8 mouse cellular contexts compared by ENCODE assay signal in genomic region chr11:102581281-102582015, GRCm38 (mm10). TPM values are rescaled to one million over a fixed set of nuclear protein-coding genes. Genes with fewer than 3 reads are reported as not detected.
DNase-seq lines count a peak whose midpoint lies in the region; ATAC-seq lines count a peak whose summit lies in the region.

No protein-coding gene starts in this region.

- H3K27ac ChIP-seq in kidney, embryonic 16.5 days (ENCODE audit: low read length) = peak overlapping the region; percentile 87
- peak overlapping the region; percentile 76 for H3K27ac ChIP-seq in embryonic facial prominence, embryonic 10.5 days (replicated peaks)
- peak overlapping the region; percentile 58 for H3K27ac ChIP-seq in midbrain, embryonic 16.5 days (ENCODE audit: low read length)

- 30% methylated on average over 11 of the region's 11 CpGs for WGBS in kidney, embryonic 16.5 days
- WGBS in embryonic facial prominence, embryonic 10.5 days = 16% methylated on average over 11 of the region's 11 CpGs
- WGBS in midbrain, embryonic 16.5 days = 7% methylated on average over 11 of the region's 11 CpGs

- H3K4me2 ChIP-seq in kidney, embryonic 16.5 days (replicated peaks; ENCODE audit: low read depth, low read length) = no peak overlapping the region
- no peak overlapping the region for H3K4me2 ChIP-seq in midbrain, embryonic 16.5 days (ENCODE audit: low read length)

- intact Hi-C loops in left cerebral cortex, postnatal 25 days (cut with DNase I) = no loop called here

- H3K36me3 ChIP-seq in kidney, embryonic 16.5 days (ENCODE audit: insufficient read depth, low read length) = no peaks in the 10 kb centered on the region
- no peaks in the 10 kb centered on the region for H3K36me3 ChIP-seq in embryonic facial prominence, embryonic 10.5 days (replicated peaks)
- no peaks in the 10 kb centered on the region for H3K36me3 ChIP-seq in midbrain, embryonic 16.5 days (ENCODE audit: control insufficient read depth, insufficient read depth, low read length)

- no peak for ATAC-seq in kidney, embryonic 16.5 days (ENCODE audit: low FRiP score, low TSS enrichment)
- no peak for ATAC-seq in midbrain, embryonic 16.5 days
- ATAC-seq in erythroid progenitor cell, adult 5-6 weeks (replicated peaks; ENCODE audit: low FRiP score, poor library complexity, severe bottlenecking) = no peak
- ATAC-seq in megakaryocyte-erythroid progenitor cell, adult 5-6 weeks (replicated peaks; ENCODE audit: low FRiP score, low TSS enrichment, poor library complexity, severe bottlenecking) = no peak

- no peak overlapping the region for H3K9ac ChIP-seq in kidney, embryonic 16.5 days (replicated peaks; ENCODE audit: low read length)
- no peak overlapping the region for H3K9ac ChIP-seq in midbrain, embryonic 16.5 days (ENCODE audit: low read depth, low read length)

- H3K4me1 ChIP-seq in kidney, embryonic 16.5 days (ENCODE audit: insufficient read depth, low read length) = peaks cover 35% of the 10 kb centered on the region
- peaks cover 62% of the 10 kb centered on the region for H3K4me1 ChIP-seq in embryonic facial prominence, embryonic 10.5 days
- H3K4me1 ChIP-seq in midbrain, embryonic 16.5 days (ENCODE audit: control insufficient read depth, insufficient read depth, low read length) = peaks cover 7% of the 10 kb centered on the region; the same call in 1 of the 2 replicates

- DNase-seq in kidney, adult 9 months = no peak
- peak; percentile 29 for DNase-seq in embryonic facial prominence, embryonic 10.5 days (ENCODE audit: low spot score)
- peak; percentile 40 for DNase-seq in heart, postnatal 4 days
- no peak for DNase-seq in left cerebral cortex, postnatal 25 days (ENCODE audit: low spot score in 2 of 2)

- no peak overlapping the region for H3K4me3 ChIP-seq in kidney, embryonic 16.5 days (ENCODE audit: low read length)
- H3K4me3 ChIP-seq in embryonic facial prominence, embryonic 10.5 days = peak overlapping the region; percentile 29; the same call in 1 of the 2 replicates
- no peak overlapping the region for H3K4me3 ChIP-seq in midbrain, embryonic 16.5 days (ENCODE audit: low read depth, low read length)

- no peaks in the 10 kb centered on the region for H3K9me3 ChIP-seq in kidney, embryonic 16.5 days (ENCODE audit: low read length)
- H3K9me3 ChIP-seq in embryonic facial prominence, embryonic 10.5 days = no peaks in the 10 kb centered on the region; the same call in 1 of the 2 replicates
- no peaks in the 10 kb centered on the region for H3K9me3 ChIP-seq in midbrain, embryonic 16.5 days (replicated peaks; ENCODE audit: control insufficient read depth, low read length, poor library complexity, severe bottlenecking)

- H3K27me3 ChIP-seq in kidney, embryonic 16.5 days (ENCODE audit: insufficient read depth, low read length) = peaks cover 4% of the 10 kb centered on the region; the same call in 1 of the 2 replicates
- H3K27me3 ChIP-seq in embryonic facial prominence, embryonic 10.5 days (replicated peaks; ENCODE audit: low read depth, poor library complexity, severe bottlenecking) = peaks cover 21% of the 10 kb centered on the region
- peaks cover 7% of the 10 kb centered on the region for H3K27me3 ChIP-seq in midbrain, embryonic 16.5 days (ENCODE audit: control insufficient read depth, insufficient read depth, low read depth, low read length)

RNA-seq across cellular contexts. Expression of gene Gm11627, which starts 2.2 kb away (rescaled TPM):
- polyA plus RNA-seq in kidney, embryonic 16.5 days (2015; fragmentation: Nextera tagmentation; extraction: Ambion mirVana) = 7.9 and 10.8 TPM in 2 replicates
- polyA plus RNA-seq in embryonic facial prominence, embryonic 10.5 days (2016; fragmentation: Nextera tagmentation; extraction: Ambion mirVana) = 5.3 and 6.2 TPM in 2 replicates
- total RNA-seq in heart, postnatal 4 days (2021) = 1 to 10 TPM; 4.4 to 5.3 TPM
- 1.6 and 2.4 TPM in 2 replicates for polyA plus RNA-seq in midbrain, embryonic 16.5 days (2015; fragmentation: Nextera tagmentation; extraction: Ambion mirVana)
- total RNA-seq in erythroid progenitor cell, adult 5-6 weeks (2015; ENCODE audit: low replicate concordance) = not detected in 2 replicates
- not detected in 2 replicates for total RNA-seq in erythroid progenitor cell, adult 5-6 weeks (2017; ENCODE audit: low replicate concordance)
- not detected in 2 replicates for total RNA-seq in megakaryocyte-erythroid progenitor cell, adult 5-6 weeks (2014; fragmentation: Nextera tagmentation)
- not detected in 2 replicates for total RNA-seq in megakaryocyte-erythroid progenitor cell, adult 5-6 weeks (2017)
- 1 to 10 TPM; 3.8 to 6.0 TPM for total RNA-seq in left cerebral cortex, postnatal 25 days (2021)

RNA-seq across cellular contexts. Expression of gene Fzd2, which starts 22.7 kb away (rescaled TPM):
- polyA plus RNA-seq in kidney, embryonic 16.5 days (2015; fragmentation: Nextera tagmentation; extraction: Ambion mirVana) = 27.2 and 27.5 TPM in 2 replicates
- polyA plus RNA-seq in embryonic facial prominence, embryonic 10.5 days (2016; fragmentation: Nextera tagmentation; extraction: Ambion mirVana) = 45.8 and 49.0 TPM in 2 replicates
- total RNA-seq in heart, postnatal 4 days (2021) = 10 to 100 TPM; 21.9 TPM
- 3.9 and 4.4 TPM in 2 replicates for polyA plus RNA-seq in midbrain, embryonic 16.5 days (2015; fragmentation: Nextera tagmentation; extraction: Ambion mirVana)
- not detected in 2 replicates for total RNA-seq in erythroid progenitor cell, adult 5-6 weeks (2015; ENCODE audit: low replicate concordance)
- total RNA-seq in erythroid progenitor cell, adult 5-6 weeks (2017; ENCODE audit: low replicate concordance) = not detected in 2 replicates
- not detected in 2 replicates for total RNA-seq in megakaryocyte-erythroid progenitor cell, adult 5-6 weeks (2014; fragmentation: Nextera tagmentation)
- not detected in 2 replicates for total RNA-seq in megakaryocyte-erythroid progenitor cell, adult 5-6 weeks (2017)
- 10 to 100 TPM in 1 of 2 experiments, 1 to 10 TPM in 1; 9.3 to 11.3 TPM for total RNA-seq in left cerebral cortex, postnatal 25 days (2021)

RNA-seq across cellular contexts. Expression of gene Gpatch8, which starts 25.3 kb away (rescaled TPM):
- 47.5 and 63.8 TPM in 2 replicates for polyA plus RNA-seq in kidney, embryonic 16.5 days (2015; fragmentation: Nextera tagmentation; extraction: Ambion mirVana)
- polyA plus RNA-seq in embryonic facial prominence, embryonic 10.5 days (2016; fragmentation: Nextera tagmentation; extraction: Ambion mirVana) = 74.6 and 76.7 TPM in 2 replicates
- total RNA-seq in heart, postnatal 4 days (2021) = 10 to 100 TPM; 29.5 to 29.7 TPM
- 64.1 and 64.5 TPM in 2 replicates for polyA plus RNA-seq in midbrain, embryonic 16.5 days (2015; fragmentation: Nextera tagmentation; extraction: Ambion mirVana)
- total RNA-seq in erythroid progenitor cell, adult 5-6 weeks (2015; ENCODE audit: low replicate concordance) = 50.5 and 65.4 TPM in 2 replicates
- total RNA-seq in erythroid progenitor cell, adult 5-6 weeks (2017; ENCODE audit: low replicate concordance) = 57.3 and 90.6 TPM in 2 replicates
- 44.9 and 47.2 TPM in 2 replicates for total RNA-seq in megakaryocyte-erythroid progenitor cell, adult 5-6 weeks (2014; fragmentation: Nextera tagmentation)
- 34.3 and 38.2 TPM in 2 replicates for total RNA-seq in megakaryocyte-erythroid progenitor cell, adult 5-6 weeks (2017)
- 10 to 100 TPM; 46.6 to 55.7 TPM for total RNA-seq in left cerebral cortex, postnatal 25 days (2021)

Comparison
In these comparisons a context has a peak if more than half of its experiments do, and no peak if none do; other contexts are left out.
1. DNase-seq: peak in embryonic facial prominence, embryonic 10.5 days (single experiment) and heart, postnatal 4 days (single experiment); none in kidney, adult 9 months (single experiment) and left cerebral cortex, postnatal 25 days (0 of 2).
2. RNA of gene Gm11627, which starts 2.2 kb away (total RNA-seq): 3.8 to 6.0 TPM in left cerebral cortex, postnatal 25 days and 4.4 to 5.3 TPM in heart, postnatal 4 days; not detected in erythroid progenitor cell, adult 5-6 weeks and not detected in megakaryocyte-erythroid progenitor cell, adult 5-6 weeks; every median in the first group is over 4 times any median in the second.
3. RNA of gene Fzd2, which starts 22.7 kb away (total RNA-seq): 21.9 TPM in heart, postnatal 4 days and 9.3 to 11.3 TPM in left cerebral cortex, postnatal 25 days; not detected in erythroid progenitor cell, adult 5-6 weeks and not detected in megakaryocyte-erythroid progenitor cell, adult 5-6 weeks; every median in the first group is over 10 times any median in the second.
4. Peak in every context shown above with its lines, with median percentiles within 50 percentile points of each other: H3K27ac ChIP-seq.